Mouse (Mus musculus) liver, adult 2 months (tissue): ENCODE results near the gene Slc25a16.

Source experiments
- CTCF ChIP-seq: fragments of 200-500 bp; IDR thresholded peaks from 2 replicates; pipeline ENCODE4 v1.5.1; 2011; ENCODE audit warnings: low read depth, low read length, control low read depth
- POLR2A ChIP-seq: fragments of 200-500 bp; IDR thresholded peaks from 2 replicates; pipeline ENCODE4 v1.6.1; 2011; ENCODE audit warnings: low read length, control low read depth; ENCODE audit not compliant: insufficient read depth; ENCODE audit errors: extremely low read depth

GRCm38 (mm10) chr10:62971821-62972220 is 51.4 kb downstream of the Slc25a16 start:
- TF ChIP-seq POLR2A (peak; percentile 25; the same call in 1 of the 2 replicates), CTCF (peak; percentile 63)
